Mouse (Mus musculus): ENCODE results near the gene Ano4.

DNA sequence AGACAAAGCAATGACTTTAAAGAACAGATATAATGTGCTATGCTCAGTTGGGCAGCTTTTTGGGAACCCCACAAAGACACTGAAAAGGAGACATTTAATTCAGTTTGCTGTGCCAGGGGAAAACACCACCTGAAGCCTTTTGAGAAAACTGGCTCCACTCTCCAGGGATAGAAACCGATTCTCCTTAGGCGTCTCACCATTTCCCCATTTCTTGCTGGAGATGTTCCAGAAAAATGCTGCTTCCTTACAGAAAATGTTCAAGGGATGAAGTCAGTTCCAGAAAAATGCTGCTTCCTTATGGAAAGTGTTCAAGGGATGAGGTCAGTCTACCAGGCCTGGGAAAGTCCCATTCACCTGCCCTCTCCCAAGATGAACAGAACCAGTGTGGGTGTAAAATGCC, 233.1 kb downstream of the Ano4 start:
- TF ChIP-seq CTCF (IDR thresholded peaks at IDR 0.05; ENCODE audit: low read depth, low read length): no peak
- no peak for TF ChIP-seq TAL1 (conservative IDR thresholded peaks at IDR 0.05; ENCODE audit: low read depth, low read length)
- no peak for TF ChIP-seq GATA1 (IDR thresholded peaks at IDR 0.05; ENCODE audit: borderline replicate concordance, low read length)
- no peak for TF ChIP-seq GATA2 (IDR thresholded peaks at IDR 0.05; ENCODE audit: borderline replicate concordance, low read depth, low read length)
